Mouse (Mus musculus): Measurements from ENCODE around the gene Pgap2.

The Pgap2 gene

DNA sequence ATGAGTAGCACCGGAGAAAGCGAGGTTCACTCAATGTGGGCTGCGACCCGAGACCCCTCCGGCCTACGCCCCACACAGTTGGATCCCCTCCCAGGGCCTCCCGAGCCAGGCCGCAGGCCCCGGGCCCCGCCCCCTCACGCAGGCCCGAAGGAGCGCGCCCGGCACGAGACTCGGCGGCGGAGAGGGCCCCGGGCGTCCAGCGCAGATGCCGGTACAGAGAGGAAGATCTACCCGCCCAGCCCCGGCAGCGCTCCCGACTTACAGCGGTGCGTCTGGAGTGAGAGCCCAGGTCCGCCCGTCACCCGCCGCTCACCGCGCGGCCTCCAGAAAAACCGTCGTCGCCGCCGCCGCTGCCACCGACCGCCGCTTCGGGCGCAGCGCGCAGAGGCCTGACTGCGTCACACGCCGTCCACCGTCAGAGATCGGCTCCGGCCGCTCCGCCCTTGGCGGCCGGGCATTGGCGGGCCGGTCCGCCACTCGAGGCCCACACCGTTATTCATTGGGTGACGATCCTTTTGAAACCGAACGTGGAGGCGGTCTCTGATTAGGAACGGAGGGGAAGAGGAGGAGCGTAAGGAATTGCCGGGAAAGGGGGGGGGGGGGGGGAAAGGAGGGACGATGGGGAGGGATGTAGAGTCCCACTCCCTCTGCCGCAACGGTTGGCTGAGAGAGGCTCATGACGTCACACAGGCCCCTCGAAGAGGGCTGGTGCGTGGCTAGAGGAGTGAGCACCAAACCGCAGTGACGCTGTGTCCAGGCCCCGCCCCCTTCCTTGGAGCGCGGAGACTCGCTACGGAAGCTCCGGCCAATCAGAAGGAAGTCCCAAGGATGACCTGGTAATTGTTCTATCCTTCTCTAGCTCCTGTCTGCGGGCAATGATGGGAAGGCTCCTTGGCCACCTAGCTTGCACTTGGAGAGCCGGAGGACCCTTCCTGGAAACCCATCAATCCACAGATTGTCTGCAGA is at the start of gene Pgap2, which contains the start of gene Nup98:
Gene Pgap2, plus strand, starts transcription at position 453 of the 966 bp plus-strand sequence.
Gene Nup98, minus strand, starts transcription at position 421 of the 966 bp plus-strand sequence.
- in situ Hi-C loops (cut with MboI, MseI): no loop called here

GRCm38 (mm10) chr7:102170300-102170699 is 39.7 kb upstream of the Pgap2 start:
- in situ Hi-C loops (cut with MboI, MseI): no loop called here

GRCm38 (mm10) chr7:102183849-102184248 is 26.2 kb upstream of the Pgap2 start:
- in situ Hi-C loops (cut with MboI, MseI): loop anchor here (5.0 kb wide), 1 partner anchor 258 kb away; the partner anchor contains the start of gene Rrm1

DNA sequence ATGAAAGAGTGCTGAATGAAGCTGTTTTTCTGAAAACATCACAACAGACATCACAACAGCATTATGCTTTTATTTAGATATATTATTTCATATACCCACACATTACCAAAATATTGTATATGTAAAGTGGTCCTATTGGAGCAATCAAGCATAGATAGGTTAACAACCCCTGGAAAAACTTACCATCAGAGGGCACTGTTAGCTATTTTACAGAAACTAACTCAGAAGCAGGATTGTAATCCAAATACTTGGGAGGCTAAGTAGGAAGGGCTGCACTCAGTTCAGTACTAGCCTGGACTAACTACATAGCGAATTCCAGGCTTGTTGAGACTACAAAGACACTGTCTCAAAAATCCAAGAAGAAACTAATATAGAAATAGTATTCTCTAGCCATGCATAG is 17.7 kb upstream of the Pgap2 start:
- in situ Hi-C loops (cut with MboI, MseI): no loop called here

GRCm38 (mm10) chr7:102200576-102200975 is 9.4 kb upstream of the Pgap2 start:
- in situ Hi-C loops (cut with MboI, MseI): no loop called here

DNA sequence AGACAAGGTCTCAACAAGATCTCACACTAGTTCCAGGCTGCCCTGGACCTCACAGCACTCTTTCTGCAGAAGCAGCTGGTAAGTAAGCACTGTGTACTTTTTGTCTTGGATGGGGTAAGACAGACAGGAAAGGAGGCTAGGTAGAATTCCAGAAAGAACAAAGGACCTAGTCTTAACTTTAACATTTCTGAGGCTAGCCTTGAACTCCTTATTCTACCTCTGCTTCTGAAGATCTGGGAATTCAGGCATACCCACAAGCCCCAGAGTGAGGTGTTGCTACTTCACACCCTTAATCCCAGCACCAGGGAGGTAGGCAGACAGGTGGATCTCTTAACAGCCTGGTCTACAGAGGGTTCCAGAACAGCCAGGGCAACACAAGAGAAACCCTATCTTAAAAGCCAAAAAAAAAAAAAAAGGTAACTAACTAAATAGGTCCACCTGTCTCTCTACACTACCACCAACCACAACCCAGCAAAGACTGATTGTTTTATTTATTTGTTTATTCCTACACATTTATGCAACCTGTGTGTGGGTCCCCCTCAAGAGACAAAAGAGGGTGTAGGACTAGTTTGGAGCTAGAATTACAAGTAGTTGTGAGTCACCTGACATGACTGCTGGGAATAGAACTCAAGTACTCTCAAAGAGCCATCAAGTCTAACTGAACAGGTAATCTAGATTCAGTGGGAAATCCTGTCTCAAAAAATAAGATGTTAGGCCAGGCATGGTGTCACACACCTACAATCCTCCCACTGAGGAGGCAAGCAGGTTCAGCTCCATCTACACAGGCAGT is 8.8 kb upstream of the Pgap2 start:
- in situ Hi-C loops (cut with MboI, MseI): no loop called here

DNA sequence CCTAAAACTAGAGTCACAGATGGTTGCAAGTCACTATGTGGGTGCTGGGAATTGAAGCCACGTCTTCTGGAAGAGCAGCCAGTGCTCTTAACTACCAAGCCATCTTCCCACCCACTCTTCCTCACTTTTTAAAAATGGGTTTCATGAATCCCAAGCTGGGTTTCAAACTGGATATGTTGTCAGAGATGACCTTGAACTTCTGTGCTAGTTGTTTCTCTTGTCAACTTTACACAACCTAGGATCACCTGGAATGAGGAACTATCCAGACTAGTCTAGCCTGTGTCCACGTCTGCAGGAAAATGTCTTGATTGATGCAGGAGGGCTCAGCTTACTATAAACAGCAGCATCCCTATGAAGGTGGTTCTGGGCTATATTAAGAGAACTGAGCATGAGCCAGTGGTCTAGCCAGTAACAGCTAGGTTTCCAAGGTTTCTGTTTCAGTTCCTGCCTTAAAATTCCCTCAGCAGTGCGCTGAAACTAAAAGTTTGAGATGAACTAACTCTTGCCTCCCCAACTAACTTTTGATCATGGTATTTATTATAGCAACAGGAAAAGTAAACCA is 5.6 kb upstream of the Pgap2 start:
- in situ Hi-C loops (cut with MboI, MseI): no loop called here

DNA sequence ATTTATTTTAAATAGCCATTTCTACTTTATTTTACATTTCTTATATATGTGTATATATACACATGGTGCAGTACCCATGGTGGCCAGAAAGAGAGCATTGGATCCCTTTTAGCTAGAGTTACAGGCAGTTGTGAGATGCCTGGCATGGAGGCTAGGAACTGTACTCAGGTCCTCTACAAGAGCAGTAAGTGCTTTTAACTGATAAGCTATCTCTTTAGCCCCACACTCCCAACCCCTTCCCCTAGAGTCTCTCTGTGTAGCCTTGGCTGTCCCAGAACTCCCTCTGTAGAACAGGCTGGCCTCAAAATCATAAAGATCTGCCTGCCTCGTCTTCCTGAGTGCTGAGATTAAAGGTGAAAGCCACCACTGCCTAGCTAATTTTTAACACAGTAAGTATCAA is 4.4 kb upstream of the Pgap2 start:
- in situ Hi-C loops (cut with MboI, MseI): no loop called here

- in situ Hi-C loops (cut with MboI, MseI): no loop called here
Observed at GRCm38 (mm10) chr7:102208806-102209363, 1.1 kb upstream of the Pgap2 start.

DNA sequence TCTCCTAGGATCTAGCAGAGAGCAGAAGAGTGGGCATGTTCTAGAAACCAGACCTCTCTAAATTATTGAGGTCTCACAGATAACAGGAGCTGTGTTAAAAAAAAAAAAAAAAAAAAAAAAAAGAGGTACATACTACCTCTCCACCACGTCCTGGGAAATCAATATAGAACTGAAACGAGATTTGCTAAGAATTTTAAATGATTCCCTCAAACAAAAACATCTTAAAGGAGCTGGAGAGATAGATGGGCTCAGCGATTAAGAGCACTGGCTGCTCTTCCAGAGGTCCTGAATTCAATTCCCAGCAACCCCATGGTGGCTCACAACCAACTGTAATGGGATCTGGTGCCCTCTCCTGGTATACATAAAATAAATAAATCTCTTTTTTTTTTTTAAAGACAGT is 1.1 kb downstream of the Pgap2 start:
- in situ Hi-C loops (cut with MboI, MseI): no loop called here

- in situ Hi-C loops (cut with MboI, MseI): no loop called here
Observed at GRCm38 (mm10) chr7:102221899-102222298, 11.9 kb downstream of the Pgap2 start.

DNA sequence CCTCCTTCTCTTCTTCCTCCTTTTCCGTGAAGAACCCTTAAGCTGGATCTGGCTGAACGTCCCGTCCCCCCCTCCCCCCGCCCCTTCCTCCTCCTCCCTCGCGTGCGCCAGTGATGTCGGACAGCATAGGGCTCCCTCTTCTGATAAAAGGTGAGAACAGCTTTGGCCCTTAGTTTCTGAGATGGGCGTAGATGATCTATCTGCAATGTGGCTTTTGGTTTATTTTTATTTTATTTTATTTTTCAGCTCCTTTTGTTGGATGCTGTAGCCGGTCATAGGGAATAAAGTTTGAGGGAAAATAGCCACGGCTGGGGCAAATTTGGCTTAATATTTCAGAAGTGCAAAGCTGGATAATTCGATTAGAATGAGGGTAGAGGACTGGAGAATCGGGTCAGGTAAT is 12.3 kb downstream of the Pgap2 start:
- in situ Hi-C loops (cut with MboI, MseI): no loop called here

DNA sequence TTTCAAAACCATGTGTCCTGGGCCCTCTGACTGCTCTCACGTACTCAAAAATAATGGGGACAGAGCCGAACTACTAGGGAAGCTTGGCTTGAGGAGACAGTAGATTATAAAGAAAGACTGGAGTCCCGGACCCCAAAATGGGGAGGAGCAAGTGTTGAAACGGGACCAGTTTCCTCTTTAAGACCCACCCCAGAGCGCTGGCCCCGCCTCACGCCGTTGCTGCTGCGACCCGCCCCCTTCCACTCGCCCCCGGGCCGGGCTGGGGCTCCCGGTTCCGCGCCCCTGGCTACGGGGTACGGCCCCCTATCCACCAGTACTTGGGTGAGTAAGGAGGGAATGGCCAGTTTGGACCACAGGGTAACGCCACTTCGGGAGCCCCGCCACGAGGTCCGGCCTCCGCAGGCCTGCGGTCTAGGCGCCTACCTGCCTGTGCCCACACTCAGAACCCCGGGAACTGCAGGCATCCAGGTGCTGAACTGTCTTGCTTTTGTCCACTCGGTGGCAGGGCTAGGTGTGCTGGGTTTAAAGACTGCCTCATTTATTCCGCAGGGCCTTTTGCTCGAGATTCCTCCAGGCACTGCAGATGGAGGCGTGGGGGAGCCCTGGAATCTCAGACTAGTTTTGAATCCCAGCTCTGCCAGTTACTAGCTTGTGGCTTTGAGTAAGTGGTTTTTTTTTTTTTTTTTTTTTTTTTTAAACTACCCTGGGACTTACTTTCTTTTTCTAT is 13.0 kb downstream of the Pgap2 start:
- in situ Hi-C loops (cut with MboI, MseI): no loop called here

GRCm38 (mm10) chr7:102223883-102224738 is 14.1 kb downstream of the Pgap2 start:
- in situ Hi-C loops (cut with MboI, MseI): no loop called here

- in situ Hi-C loops (cut with MboI, MseI): no loop called here
Observed at GRCm38 (mm10) chr7:102226051-102226450, 16.0 kb downstream of the Pgap2 start.

GRCm38 (mm10) chr7:102228049-102228670 is 18.2 kb downstream of the Pgap2 start:
- in situ Hi-C loops (cut with MboI, MseI): no loop called here

DNA sequence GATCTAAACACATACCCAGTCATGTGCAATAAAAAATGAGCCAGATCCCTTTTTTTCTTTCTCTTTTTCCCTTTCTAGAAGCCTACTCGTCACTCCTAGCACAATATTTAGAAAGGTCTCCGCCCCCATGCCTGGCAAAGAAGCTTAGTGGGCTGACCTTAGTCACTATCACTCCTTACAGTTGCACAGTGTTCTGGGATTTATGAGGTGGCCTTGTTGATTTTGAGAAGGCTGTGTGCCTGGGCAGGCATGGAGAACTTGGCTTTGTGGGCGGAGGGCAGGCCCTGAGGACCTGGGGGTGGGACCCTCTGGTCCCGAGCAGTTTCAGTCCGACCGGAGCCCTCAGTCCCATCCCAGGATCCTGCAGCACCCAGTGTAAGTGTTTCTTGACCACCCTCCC is 19.8 kb downstream of the Pgap2 start:
- in situ Hi-C loops (cut with MboI, MseI): no loop called here

DNA sequence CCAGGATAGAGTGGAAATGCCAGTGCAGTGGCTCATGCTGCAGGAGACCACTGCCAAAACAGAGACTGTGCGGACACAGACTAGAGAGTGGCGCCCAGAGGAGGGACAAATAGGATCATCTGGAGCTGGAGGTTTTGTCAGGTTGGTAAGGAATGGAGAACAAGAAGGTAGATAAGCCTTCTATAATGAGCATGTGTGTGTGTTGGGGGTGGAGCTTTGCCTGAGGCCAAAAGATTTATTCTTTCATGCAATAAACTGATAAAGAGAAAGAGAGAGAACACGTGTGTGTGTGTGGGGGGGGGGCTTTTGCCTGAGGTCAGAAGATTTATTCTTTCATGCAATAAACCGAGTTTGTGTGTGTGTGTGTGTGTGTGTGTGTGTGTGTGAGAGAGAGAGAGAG is 23.1 kb downstream of the Pgap2 start:
- in situ Hi-C loops (cut with MboI, MseI): no loop called here

GRCm38 (mm10) chr7:102238686-102239286 is 28.8 kb downstream of the Pgap2 start:
- in situ Hi-C loops (cut with MboI, MseI): no loop called here

All from T-helper 2 cell (primary cell).